In the genomic region with DNA sequence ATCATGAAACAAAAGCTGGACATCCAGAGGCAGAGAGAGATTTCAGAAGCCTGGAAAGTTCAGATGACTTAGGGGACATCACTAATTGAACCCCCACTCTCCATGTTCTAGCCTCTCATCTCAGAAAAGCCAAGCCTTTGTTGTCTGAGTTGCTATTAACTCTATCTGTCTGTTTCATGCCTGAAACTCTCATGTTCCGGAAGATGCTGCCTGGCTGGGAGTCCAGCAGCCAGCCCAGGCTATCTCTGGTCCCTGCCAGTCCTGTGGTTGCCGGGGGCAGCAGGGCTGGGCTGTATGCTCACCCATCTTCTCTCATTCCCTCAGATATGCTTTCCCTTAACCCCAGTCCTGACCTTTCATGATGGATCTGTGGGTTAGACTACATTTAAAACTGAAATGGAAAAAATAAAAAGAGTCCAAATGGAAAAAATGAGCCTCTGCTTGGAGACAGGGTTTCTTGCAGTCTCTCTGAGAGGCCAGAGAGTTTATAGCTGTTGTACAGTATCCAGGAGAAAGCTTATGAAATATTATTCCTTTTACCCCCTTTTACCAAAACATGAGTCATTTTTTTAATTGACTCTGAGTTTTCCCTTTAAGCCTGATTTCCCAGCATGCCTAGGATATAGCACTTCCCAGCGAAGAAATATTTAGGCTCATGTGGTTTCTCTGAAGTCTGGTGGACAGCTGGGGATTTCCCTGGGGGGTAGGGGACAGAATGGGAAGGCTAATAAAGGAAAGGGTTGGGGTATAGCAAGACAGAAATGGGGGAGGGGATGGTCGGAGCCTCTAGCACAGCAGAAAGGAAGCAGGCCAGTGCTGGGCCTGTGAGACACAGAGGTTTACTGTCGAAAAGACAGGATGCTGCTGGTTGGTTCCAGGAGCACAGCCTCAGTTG, we compare ENCODE assay signal across 10 mouse cellular contexts. TPM values are rescaled to one million over a fixed set of nuclear protein-coding genes. Genes with fewer than 3 reads are reported as not detected.
DNase-seq lines count a peak whose midpoint lies in the region; ATAC-seq and TF ChIP-seq lines count a peak whose summit lies in the region.
"Had no signal": no experiment of that assay in that cellular context is flagged by ENCODE, and none has a peak within 500 bp of the region (broad histone marks: within the 10 kb centered on the region; RNA-seq: fewer than 3 reads in every experiment).

No protein-coding gene starts in this region.

- no peak for TF ChIP-seq CTCF in brain, embryonic 14.5 days (IDR thresholded peaks at IDR 0.05; ENCODE audit: borderline replicate concordance, extremely low read depth, insufficient read depth, insufficient read length)

- 34% methylated on average over 5 of the region's 5 CpGs for WGBS in hindbrain, embryonic 11.5 days
- 19% methylated on average over 5 of the region's 5 CpGs for WGBS in midbrain, embryonic 16.5 days

- H3K27ac ChIP-seq in hindbrain, embryonic 11.5 days (ENCODE audit: low read depth, low read length), result peak overlapping the region; percentile 83
- 0 out of 2 replicates have a peak overlapping the region, but pooled peaks have one; percentile 39 for H3K27ac ChIP-seq in midbrain, embryonic 16.5 days (ENCODE audit: low read length)
- H3K27ac ChIP-seq: liver, embryonic 15.5 days had no signal

- peak; percentile 31 for DNase-seq in gastrocnemius, postnatal 25 days
- DNase-seq in gastrocnemius, postnatal 14 days, result no peak
- DNase-seq in brain, embryonic 14.5 days (ENCODE audit: low read depth), result peak; percentile 81
- peak; percentile 78 for DNase-seq in hindbrain, embryonic 11.5 days (ENCODE audit: low spot score)
- DNase-seq in adrenal gland, postnatal 4 days (ENCODE audit: low spot score in 2 of 2), result no peak
- no peak for DNase-seq in ovary, postnatal 14 days (ENCODE audit: low spot score)
- no peak for DNase-seq in frontal cortex, postnatal 14 days (ENCODE audit: low spot score in 2 of 2)

- H3K4me1 ChIP-seq in hindbrain, embryonic 11.5 days (replicated peaks; ENCODE audit: control insufficient read depth, insufficient read depth, low read length), result no peaks in the 10 kb centered on the region
- peaks cover 4% of the 10 kb centered on the region; the same call in 1 of the 2 replicates for H3K4me1 ChIP-seq in midbrain, embryonic 16.5 days (ENCODE audit: control insufficient read depth, insufficient read depth, low read length)
- H3K4me1 ChIP-seq: liver, embryonic 15.5 days had no signal

- no peak for TF ChIP-seq POLR2A in brain, embryonic 14.5 days (IDR thresholded peaks at IDR 0.05; ENCODE audit: borderline replicate concordance, extremely low read depth, insufficient read depth, insufficient read length, poor library complexity, severe bottlenecking)

- peak; percentile 77 for ATAC-seq in hindbrain, embryonic 11.5 days (ENCODE audit: low FRiP score)
- ATAC-seq in midbrain, embryonic 16.5 days, result no peak

- intact Hi-C loops in gastrocnemius, postnatal 14 days (cut with DNase I; ENCODE audit: low total_unique reads), result no loop called here

- H3K36me3 ChIP-seq in hindbrain, embryonic 11.5 days (ENCODE audit: control insufficient read depth, insufficient read depth, low read length), result no peaks in the 10 kb centered on the region
- no peaks in the 10 kb centered on the region for H3K36me3 ChIP-seq in midbrain, embryonic 16.5 days (ENCODE audit: control insufficient read depth, insufficient read depth, low read length)
- H3K36me3 ChIP-seq: liver, embryonic 15.5 days had no signal

- H3K4me3 ChIP-seq in hindbrain, embryonic 11.5 days (ENCODE audit: low read depth, low read length), result no peak overlapping the region
- no peak overlapping the region for H3K4me3 ChIP-seq in midbrain, embryonic 16.5 days (ENCODE audit: low read depth, low read length)
- H3K4me3 ChIP-seq: erythroblast, embryonic 14.5 days; liver, embryonic 15.5 days had no signal

- H3K27me3 ChIP-seq in hindbrain, embryonic 11.5 days (ENCODE audit: control insufficient read depth, insufficient read depth, low read length), result no peaks in the 10 kb centered on the region
- H3K27me3 ChIP-seq in midbrain, embryonic 16.5 days (ENCODE audit: control insufficient read depth, insufficient read depth, low read depth, low read length), result no peaks in the 10 kb centered on the region

- peak overlapping the region; percentile 24; the same call in 1 of the 2 replicates for H3K9ac ChIP-seq in hindbrain, embryonic 11.5 days (ENCODE audit: low read depth, low read length)
- no peak overlapping the region for H3K9ac ChIP-seq in midbrain, embryonic 16.5 days (ENCODE audit: low read depth, low read length)
- H3K9ac ChIP-seq: liver, embryonic 15.5 days had no signal

- no peak overlapping the region for H3K4me2 ChIP-seq in hindbrain, embryonic 11.5 days (replicated peaks; ENCODE audit: low read depth, low read length)
- no peak overlapping the region for H3K4me2 ChIP-seq in midbrain, embryonic 16.5 days (ENCODE audit: low read length)
- H3K4me2 ChIP-seq: liver, embryonic 15.5 days had no signal

- H3K9me3 ChIP-seq in hindbrain, embryonic 11.5 days (ENCODE audit: control insufficient read depth, low read length), result no peaks in the 10 kb centered on the region
- H3K9me3 ChIP-seq in midbrain, embryonic 16.5 days (replicated peaks; ENCODE audit: control insufficient read depth, low read length, poor library complexity, severe bottlenecking), result no peaks in the 10 kb centered on the region; the same call in 1 of the 2 replicates
- H3K9me3 ChIP-seq: liver, embryonic 15.5 days had no signal

RNA-seq across cellular contexts. Expression of a gene that starts 36.0 kb away (rescaled TPM):
- 1 to 10 TPM; 3.7 to 4.3 TPM for total RNA-seq in gastrocnemius, postnatal 25 days (2021)
- total RNA-seq in gastrocnemius, postnatal 14 days (2021), result 1 to 10 TPM; 5.7 to 7.4 TPM
- polyA plus RNA-seq in brain, embryonic 14.5 days (2012; rRNA removed), result 1.8 and 4.2 TPM in 2 replicates
- polyA plus RNA-seq in hindbrain, embryonic 11.5 days (2014; fragmentation: Nextera tagmentation; extraction: Ambion mirVana), result 1.7 and 1.8 TPM in 2 replicates
- polyA plus RNA-seq in midbrain, embryonic 16.5 days (2015; fragmentation: Nextera tagmentation; extraction: Ambion mirVana), result 2.4 and 2.6 TPM in 2 replicates
- 10 to 100 TPM; 11.6 to 14.6 TPM for total RNA-seq in adrenal gland, postnatal 4 days (2021)
- polyA plus RNA-seq: erythroblast, embryonic 14.5 days had no signal

RNA-seq across cellular contexts. Expression of a gene that starts 43.2 kb away (rescaled TPM):
- total RNA-seq in gastrocnemius, postnatal 25 days (2021), result 10 to 100 TPM; 47.0 to 65.7 TPM
- 10 to 100 TPM; 69.1 to 74.4 TPM for total RNA-seq in gastrocnemius, postnatal 14 days (2021)
- 49.4 and 85.4 TPM in 2 replicates for polyA plus RNA-seq in brain, embryonic 14.5 days (2012; rRNA removed)
- polyA plus RNA-seq in hindbrain, embryonic 11.5 days (2014; fragmentation: Nextera tagmentation; extraction: Ambion mirVana), result 182 and 205 TPM in 2 replicates
- 107 and 121 TPM in 2 replicates for polyA plus RNA-seq in midbrain, embryonic 16.5 days (2015; fragmentation: Nextera tagmentation; extraction: Ambion mirVana)
- 100 to 1,000 TPM; 201 to 210 TPM for total RNA-seq in adrenal gland, postnatal 4 days (2021)

Comparison
In these comparisons a context has a peak if more than half of its experiments do, and no peak if none do; other contexts are left out.
1. DNase-seq: peak in gastrocnemius, postnatal 25 days (single experiment), brain, embryonic 14.5 days (single experiment) and hindbrain, embryonic 11.5 days (single experiment); none in gastrocnemius, postnatal 14 days (single experiment), adrenal gland, postnatal 4 days (0 of 2), ovary, postnatal 14 days (single experiment) and frontal cortex, postnatal 14 days (0 of 2).